In the genomic region with DNA sequence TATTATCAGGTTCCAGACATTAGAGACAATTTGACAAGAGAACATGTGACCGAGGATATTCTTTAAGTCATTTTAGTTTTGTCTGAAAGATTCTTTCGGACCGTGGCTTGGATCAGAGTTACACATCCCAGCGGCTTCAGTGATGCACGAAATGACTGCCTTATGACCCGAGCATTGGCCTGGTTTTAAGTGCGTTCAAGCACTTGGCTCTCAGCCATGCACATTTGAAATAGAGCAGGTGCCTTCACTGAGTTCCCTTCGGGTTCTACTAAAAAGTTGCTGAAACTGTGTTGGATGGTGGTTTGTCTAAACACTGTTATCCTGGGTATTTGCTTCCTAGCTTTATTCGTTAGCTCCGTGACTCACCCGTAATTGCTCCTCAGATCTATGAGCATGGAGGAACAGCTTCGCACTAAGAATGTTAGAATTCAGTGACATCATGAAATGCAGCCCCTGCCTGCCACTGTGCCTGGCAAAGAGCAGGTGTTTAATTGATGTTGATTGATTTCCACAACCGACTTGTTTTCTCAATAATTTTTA, we compare ENCODE assay signal across 15 mouse cellular contexts. TPM values are rescaled to one million over a fixed set of nuclear protein-coding genes. Genes with fewer than 3 reads are reported as not detected.
DNase-seq lines count a peak whose midpoint lies in the region; ATAC-seq lines count a peak whose summit lies in the region.
"Had no signal": no experiment of that assay in that cellular context is flagged by ENCODE, and none has a peak within 500 bp of the region (broad histone marks: within the 10 kb centered on the region; RNA-seq: fewer than 3 reads in every experiment).

No protein-coding gene starts in this region.

- DNase-seq in cerebellum, adult 11-12 months, result peak; percentile 32
- no peak for DNase-seq in hindbrain, embryonic 11.5 days (ENCODE audit: low spot score)
- peak; percentile 5 for DNase-seq in lung, postnatal 36 days
- no peak for DNase-seq in lung, postnatal 4 days
- peak; percentile 44 for DNase-seq in retina, postnatal 1 day
- DNase-seq in ovary, adult 18-20 months (ENCODE audit: low spot score), result no peak
- DNase-seq: gastrocnemius, postnatal 25 days; lung, postnatal 14 days; thymus, postnatal 25 days had no signal

- H3K4me3 ChIP-seq in hindbrain, embryonic 15.5 days, result no peak overlapping the region
- no peak overlapping the region for H3K4me3 ChIP-seq in hindbrain, embryonic 11.5 days (ENCODE audit: low read depth, low read length)
- H3K4me3 ChIP-seq: midbrain, embryonic 12.5 days had no signal

- no peak overlapping the region for H3K9ac ChIP-seq in hindbrain, embryonic 15.5 days
- H3K9ac ChIP-seq in hindbrain, embryonic 11.5 days (ENCODE audit: low read depth, low read length), result no peak overlapping the region
- H3K9ac ChIP-seq: liver, embryonic 14.5 days; midbrain, embryonic 12.5 days had no signal

- no peak overlapping the region for H3K4me2 ChIP-seq in hindbrain, embryonic 15.5 days
- H3K4me2 ChIP-seq in hindbrain, embryonic 11.5 days (replicated peaks; ENCODE audit: low read depth, low read length), result no peak overlapping the region
- H3K4me2 ChIP-seq: midbrain, embryonic 12.5 days had no signal

- H3K4me1 ChIP-seq in hindbrain, embryonic 15.5 days (replicated peaks), result peaks cover 46% of the 10 kb centered on the region
- H3K4me1 ChIP-seq in hindbrain, embryonic 11.5 days (replicated peaks; ENCODE audit: control insufficient read depth, insufficient read depth, low read length), result no peaks in the 10 kb centered on the region; the same call in 1 of the 2 replicates

- ATAC-seq in cerebellum, adult (ENCODE audit: insufficient number of reproducible peaks, low FRiP score, low TSS enrichment), result no peak
- ATAC-seq in hindbrain, embryonic 15.5 days (ENCODE audit: low FRiP score, low read depth), result 0 out of 2 replicates have a peak, but pooled peaks have one; percentile 8
- ATAC-seq in hindbrain, embryonic 11.5 days (ENCODE audit: low FRiP score), result no peak
- ATAC-seq: intestine, embryonic 16.5 days; Patski had no signal

- no peaks in the 10 kb centered on the region for H3K27me3 ChIP-seq in hindbrain, embryonic 15.5 days
- H3K27me3 ChIP-seq in hindbrain, embryonic 11.5 days (ENCODE audit: control insufficient read depth, insufficient read depth, low read length), result no peaks in the 10 kb centered on the region
- H3K27me3 ChIP-seq: midbrain, embryonic 12.5 days had no signal

- H3K27ac ChIP-seq in hindbrain, embryonic 15.5 days (replicated peaks), result no peak overlapping the region
- no peak overlapping the region for H3K27ac ChIP-seq in hindbrain, embryonic 11.5 days (ENCODE audit: low read depth, low read length)
- H3K27ac ChIP-seq: liver, embryonic 14.5 days; midbrain, embryonic 12.5 days had no signal

- H3K36me3 ChIP-seq in hindbrain, embryonic 15.5 days, result no peaks in the 10 kb centered on the region
- no peaks in the 10 kb centered on the region for H3K36me3 ChIP-seq in hindbrain, embryonic 11.5 days (ENCODE audit: control insufficient read depth, insufficient read depth, low read length)

- WGBS in hindbrain, embryonic 15.5 days, result 56% methylated on average over 13 of the region's 13 CpGs
- WGBS in hindbrain, embryonic 11.5 days, result 79% methylated on average over 13 of the region's 13 CpGs

- H3K9me3 ChIP-seq in hindbrain, embryonic 15.5 days, result no peaks in the 10 kb centered on the region
- no peaks in the 10 kb centered on the region for H3K9me3 ChIP-seq in hindbrain, embryonic 11.5 days (ENCODE audit: control insufficient read depth, low read length)
- H3K9me3 ChIP-seq: midbrain, embryonic 12.5 days had no signal

RNA-seq across cellular contexts. Expression of a gene that starts 7.0 kb away (rescaled TPM):
- polyA plus RNA-seq in hindbrain, embryonic 15.5 days (2015; fragmentation: Nextera tagmentation; extraction: Ambion mirVana), result 7.1 and 8.0 TPM in 2 replicates
- polyA plus RNA-seq in hindbrain, embryonic 11.5 days (2014; fragmentation: Nextera tagmentation; extraction: Ambion mirVana), result 7.7 and 11.3 TPM in 2 replicates
- polyA plus RNA-seq: Patski had no signal

Comparison
In these comparisons a context has a peak if more than half of its experiments do, and no peak if none do; other contexts are left out.
1. DNase-seq: peak in cerebellum, adult 11-12 months (single experiment), lung, postnatal 36 days (single experiment) and retina, postnatal 1 day (single experiment); none in hindbrain, embryonic 11.5 days (single experiment), lung, postnatal 4 days (0 of 2) and ovary, adult 18-20 months (single experiment).